Mouse (Mus musculus): Measurements from ENCODE around the gene Kcnh1. TPM values are rescaled to one million over a fixed set of nuclear protein-coding genes. Genes with fewer than 3 reads are reported as not detected.

Kcnh1 gene
- polyA plus RNA-seq, 1 experiment from 2014 or later: 1.4 TPM

DNA sequence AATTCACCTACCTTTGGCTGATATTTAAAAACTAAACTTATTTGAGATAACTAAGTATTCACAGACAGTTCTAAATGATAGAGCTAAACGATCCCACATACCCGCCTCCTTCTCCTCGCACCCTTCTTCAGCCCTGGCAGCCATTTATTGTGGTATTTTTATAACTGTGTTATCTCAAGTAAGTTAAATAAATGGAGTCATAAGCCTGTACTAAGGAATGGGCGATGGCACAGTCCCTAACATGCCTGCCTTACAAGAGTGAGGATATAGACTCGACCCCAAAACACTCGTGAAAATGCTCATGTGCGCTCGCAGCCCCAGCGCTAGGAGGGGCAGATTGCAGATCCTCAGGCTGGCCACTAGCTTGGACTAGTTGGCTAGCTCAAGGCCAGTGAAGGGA, 79.3 kb downstream of the Kcnh1 start:
- Histone ChIP-seq H3K4me3 (no peak overlapping the region), H3K36me3 (no peaks in the 10 kb centered on the region), H3K9me3 (no peaks in the 10 kb centered on the region), H3K27me3 (no peaks in the 10 kb centered on the region), H3K4me2 (no peak overlapping the region), H3K9ac (no peak overlapping the region), H3K27ac (no peak overlapping the region), H3K4me1 (no peaks in the 10 kb centered on the region)
- no peak for ATAC-seq (ENCODE audit: borderline replicate concordance, extremely low read depth, low FRiP score, low TSS enrichment)
- WGBS: 68% methylated on average over 9 of the region's 9 CpGs

DNA sequence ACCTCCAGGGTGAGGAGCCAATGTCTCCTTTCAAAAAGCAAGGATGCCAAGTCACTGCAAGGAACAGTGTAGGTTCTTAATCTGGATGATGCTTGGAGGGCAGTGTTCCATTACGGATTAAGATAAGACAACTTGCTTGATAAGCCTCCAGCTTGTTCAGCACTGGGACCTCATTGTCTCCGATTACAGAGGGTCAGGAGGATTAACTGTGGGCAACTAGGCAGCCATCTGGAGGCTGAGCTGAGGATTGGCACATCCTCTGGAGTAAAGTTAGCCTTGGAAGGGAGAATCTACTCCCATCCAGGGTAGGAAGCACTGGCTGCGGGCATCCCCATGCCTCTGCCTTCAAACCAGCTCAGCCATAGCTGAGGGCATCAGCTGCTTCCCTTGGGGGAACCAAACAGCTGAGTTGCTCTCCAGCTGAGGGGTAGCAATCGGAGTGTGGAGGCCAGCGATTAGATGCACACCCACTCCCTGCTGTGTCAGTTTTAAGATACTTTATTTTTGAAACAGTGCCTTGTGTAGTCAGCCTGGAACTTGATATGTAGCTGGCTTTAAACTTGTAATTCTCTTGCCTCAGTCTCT, 87.3 kb downstream of the Kcnh1 start:
- Histone ChIP-seq H3K9ac (no peak overlapping the region), H3K9me3 (no peaks in the 10 kb centered on the region), H3K27ac (no peak overlapping the region), H3K36me3 (no peaks in the 10 kb centered on the region), H3K4me2 (no peak overlapping the region), H3K4me3 (no peak overlapping the region), H3K4me1 (no peaks in the 10 kb centered on the region), H3K27me3 (no peaks in the 10 kb centered on the region)
- WGBS: 71% methylated on average over 5 of the region's 5 CpGs
- no peak for ATAC-seq (ENCODE audit: borderline replicate concordance, extremely low read depth, low FRiP score, low TSS enrichment)

DNA sequence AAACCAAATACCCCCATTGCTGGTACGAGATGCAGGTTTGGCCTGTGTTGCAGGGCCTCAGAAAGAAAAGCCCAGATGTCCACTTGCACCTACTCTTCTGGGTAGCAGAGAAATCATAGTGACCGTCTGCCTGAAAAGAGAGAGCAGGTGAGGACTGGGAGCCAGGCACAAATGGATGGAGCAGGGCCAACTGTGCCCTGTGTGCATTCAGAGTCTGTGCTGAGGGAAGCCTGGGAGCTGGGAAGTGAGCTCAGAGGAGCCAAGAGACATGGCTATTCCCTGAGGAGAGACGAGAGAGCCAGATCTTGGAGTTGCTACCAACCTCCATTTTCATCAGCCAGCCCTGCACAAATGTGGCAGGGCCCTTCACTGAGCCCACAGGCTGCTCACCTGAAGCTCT, 93.8 kb downstream of the Kcnh1 start:
- 76% methylated on average over 3 of the region's 3 CpGs for WGBS
- Histone ChIP-seq H3K27ac (no peak overlapping the region), H3K36me3 (no peaks in the 10 kb centered on the region), H3K4me1 (no peaks in the 10 kb centered on the region), H3K9me3 (no peaks in the 10 kb centered on the region), H3K9ac (no peak overlapping the region), H3K4me2 (no peak overlapping the region), H3K4me3 (no peak overlapping the region), H3K27me3 (no peaks in the 10 kb centered on the region)
- no peak for ATAC-seq (ENCODE audit: borderline replicate concordance, extremely low read depth, low FRiP score, low TSS enrichment)

DNA sequence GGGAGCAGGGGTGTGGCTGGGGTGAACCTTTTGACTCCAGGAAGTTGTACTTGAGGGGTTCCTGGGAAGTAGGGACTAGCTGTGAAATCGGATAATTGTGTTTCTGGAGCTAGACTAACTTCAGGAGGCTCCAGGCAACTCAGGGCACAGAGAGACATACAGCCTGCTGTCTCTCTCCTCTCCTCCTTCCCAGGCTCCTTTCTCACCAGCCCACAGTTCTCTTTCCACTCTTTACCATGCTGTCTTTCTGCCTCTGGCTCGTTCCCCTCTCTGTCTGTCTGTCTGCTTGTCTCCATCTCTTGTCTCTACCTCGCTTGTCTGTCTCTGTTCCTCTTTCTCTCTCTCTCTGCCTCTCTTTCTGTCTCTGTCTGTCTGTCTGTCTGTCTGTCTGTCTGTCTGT, 94.4 kb downstream of the Kcnh1 start:
- Histone ChIP-seq H3K4me2 (no peak overlapping the region), H3K36me3 (no peaks in the 10 kb centered on the region), H3K27me3 (no peaks in the 10 kb centered on the region), H3K27ac (no peak overlapping the region), H3K9me3 (no peaks in the 10 kb centered on the region), H3K4me1 (no peaks in the 10 kb centered on the region), H3K9ac (no peak overlapping the region), H3K4me3 (no peak overlapping the region)
- WGBS: 72% methylated on average over 3 of the region's 3 CpGs
- no peak for ATAC-seq (ENCODE audit: borderline replicate concordance, extremely low read depth, low FRiP score, low TSS enrichment)

DNA sequence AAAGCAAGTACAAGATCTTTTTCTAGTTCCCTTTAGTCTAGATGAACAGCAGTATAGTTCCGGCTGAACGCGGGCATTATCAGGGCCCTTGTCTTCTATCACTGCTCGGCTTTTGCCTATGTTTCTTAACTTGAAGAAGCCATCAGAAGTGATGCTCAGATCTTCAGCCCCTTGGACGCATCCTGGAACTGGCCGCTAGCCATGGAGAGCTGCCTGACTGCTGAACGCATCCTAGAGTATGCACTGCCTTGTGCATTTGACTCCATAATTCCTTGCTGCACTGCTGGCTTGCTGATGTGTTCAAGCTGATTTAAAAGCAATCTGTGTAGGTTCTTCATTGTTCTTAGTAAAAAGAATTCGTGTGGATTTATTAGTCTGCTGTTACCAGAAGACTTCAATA, 97.9 kb downstream of the Kcnh1 start:
- Histone ChIP-seq H3K4me1 (no peaks in the 10 kb centered on the region), H3K9ac (no peak overlapping the region), H3K4me2 (no peak overlapping the region), H3K27ac (no peak overlapping the region), H3K9me3 (no peaks in the 10 kb centered on the region), H3K36me3 (no peaks in the 10 kb centered on the region), H3K27me3 (no peaks in the 10 kb centered on the region), H3K4me3 (no peak overlapping the region)
- WGBS: 79% methylated on average over 8 of the region's 8 CpGs
- no peak for ATAC-seq (ENCODE audit: borderline replicate concordance, extremely low read depth, low FRiP score, low TSS enrichment)

DNA sequence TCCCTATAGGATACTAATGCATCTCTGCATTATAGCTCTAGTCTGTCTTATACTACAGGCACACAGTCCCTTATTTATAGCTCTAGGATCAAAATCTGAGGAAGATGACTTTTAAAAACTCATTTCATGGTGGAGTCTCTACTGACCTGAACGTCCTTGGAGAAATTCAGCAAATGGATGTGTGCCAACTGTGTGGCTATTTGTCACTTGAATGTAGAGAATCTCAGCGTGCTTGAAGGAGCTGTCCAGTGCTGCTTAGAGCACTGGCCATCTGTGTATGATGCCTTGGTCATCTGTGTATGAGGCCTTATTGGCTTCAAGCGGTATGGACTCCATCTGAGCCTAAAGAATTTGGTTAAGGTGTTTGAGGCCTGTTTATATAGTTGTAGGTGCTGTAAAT, 100.7 kb downstream of the Kcnh1 start:
- Histone ChIP-seq H3K27me3 (no peaks in the 10 kb centered on the region), H3K4me2 (no peak overlapping the region), H3K4me1 (no peaks in the 10 kb centered on the region), H3K27ac (no peak overlapping the region), H3K4me3 (no peak overlapping the region), H3K9me3 (no peaks in the 10 kb centered on the region), H3K36me3 (no peaks in the 10 kb centered on the region), H3K9ac (no peak overlapping the region)
- WGBS: 39% methylated on average over 3 of the region's 3 CpGs
- ATAC-seq (ENCODE audit: borderline replicate concordance, extremely low read depth, low FRiP score, low TSS enrichment): no peak

DNA sequence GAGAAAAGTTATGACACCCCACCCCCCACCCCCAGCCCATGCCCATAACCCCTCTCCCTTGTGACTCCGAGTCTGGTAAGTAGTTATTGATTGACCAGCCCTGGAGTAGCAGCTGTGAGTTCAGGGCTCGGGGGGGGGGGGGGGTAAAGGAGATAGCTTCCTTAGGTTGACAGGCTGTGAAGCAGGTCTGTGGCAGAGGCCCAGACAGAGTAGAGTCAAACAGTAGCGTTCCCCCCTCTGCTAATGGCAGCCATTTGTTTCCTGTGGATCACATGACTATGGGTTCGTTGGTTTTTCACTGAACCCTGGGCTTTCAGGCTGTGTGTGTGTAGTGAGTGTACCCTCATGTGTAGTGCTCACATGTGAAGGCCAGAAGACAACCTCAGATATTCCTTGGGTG, 102.8 kb downstream of the Kcnh1 start:
- Histone ChIP-seq H3K9ac (no peak overlapping the region), H3K9me3 (no peaks in the 10 kb centered on the region), H3K27ac (no peak overlapping the region), H3K27me3 (no peaks in the 10 kb centered on the region), H3K4me2 (no peak overlapping the region), H3K36me3 (no peaks in the 10 kb centered on the region), H3K4me3 (no peak overlapping the region), H3K4me1 (no peaks in the 10 kb centered on the region)
- 26% methylated on average over 4 of the region's 4 CpGs for WGBS
- ATAC-seq (ENCODE audit: borderline replicate concordance, extremely low read depth, low FRiP score, low TSS enrichment): no peak

DNA sequence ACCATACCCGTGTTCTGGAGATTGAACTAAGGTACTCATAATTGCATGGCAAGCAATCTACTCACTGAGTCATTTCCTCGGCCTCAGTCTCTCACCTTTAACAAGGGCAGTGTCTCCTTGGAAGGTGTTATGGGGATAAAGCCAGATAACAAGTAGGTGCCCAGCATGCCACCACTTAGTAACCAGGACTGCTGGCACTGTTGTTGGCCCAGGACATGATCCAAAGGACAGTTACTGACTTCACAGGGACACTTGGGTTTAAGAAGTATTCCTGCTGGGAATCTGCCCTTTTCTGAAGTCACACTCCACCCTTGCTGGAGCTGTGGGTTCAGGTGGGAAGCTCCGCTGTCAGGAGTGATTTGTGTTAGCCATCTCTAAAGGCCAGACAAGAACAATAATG, 103.3 kb downstream of the Kcnh1 start:
- Histone ChIP-seq H3K4me2 (no peak overlapping the region), H3K4me3 (no peak overlapping the region), H3K27ac (no peak overlapping the region), H3K9me3 (no peaks in the 10 kb centered on the region), H3K9ac (no peak overlapping the region), H3K27me3 (no peaks in the 10 kb centered on the region), H3K36me3 (no peaks in the 10 kb centered on the region), H3K4me1 (no peaks in the 10 kb centered on the region)
- no peak for ATAC-seq (ENCODE audit: borderline replicate concordance, extremely low read depth, low FRiP score, low TSS enrichment)
- WGBS: 81% methylated on average over 3 of the region's 3 CpGs

DNA sequence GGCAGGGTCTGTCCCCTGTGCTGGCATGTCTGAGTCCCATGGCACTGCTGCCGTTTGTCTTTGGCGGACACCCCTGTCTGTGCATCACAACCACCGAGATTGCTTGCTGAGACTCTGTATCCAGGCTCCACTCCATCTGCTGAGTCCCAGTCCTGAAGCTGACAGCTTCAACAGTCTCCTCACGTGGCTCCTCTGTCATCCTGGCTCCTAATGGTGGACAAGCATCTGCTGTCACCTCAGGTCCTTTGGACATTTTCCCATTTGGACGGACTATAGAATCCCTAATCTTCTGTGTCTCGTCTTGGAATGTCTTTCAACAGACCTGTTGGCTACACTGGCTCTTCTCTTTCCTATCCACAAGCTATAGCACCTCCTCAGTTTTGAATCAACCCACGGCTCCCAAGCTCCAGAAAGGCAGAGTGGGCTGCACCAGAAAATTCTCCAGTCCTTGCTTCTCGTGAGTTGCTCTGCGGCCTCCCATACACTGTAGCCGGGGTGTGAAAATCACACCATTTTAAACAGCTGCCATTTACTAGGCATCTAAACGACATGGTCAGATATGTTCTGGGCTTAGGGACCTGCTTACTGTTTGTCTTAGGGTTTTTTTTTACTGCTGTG, 104.8 kb downstream of the Kcnh1 start:
- Histone ChIP-seq H3K4me2 (no peak overlapping the region), H3K36me3 (no peaks in the 10 kb centered on the region), H3K9me3 (no peaks in the 10 kb centered on the region), H3K27me3 (no peaks in the 10 kb centered on the region), H3K9ac (no peak overlapping the region), H3K4me1 (peaks cover 11% of the 10 kb centered on the region), H3K4me3 (no peak overlapping the region), H3K27ac (no peak overlapping the region)
- ATAC-seq (ENCODE audit: borderline replicate concordance, extremely low read depth, low FRiP score, low TSS enrichment): no peak
- 52% methylated on average over 11 of the region's 11 CpGs for WGBS

DNA sequence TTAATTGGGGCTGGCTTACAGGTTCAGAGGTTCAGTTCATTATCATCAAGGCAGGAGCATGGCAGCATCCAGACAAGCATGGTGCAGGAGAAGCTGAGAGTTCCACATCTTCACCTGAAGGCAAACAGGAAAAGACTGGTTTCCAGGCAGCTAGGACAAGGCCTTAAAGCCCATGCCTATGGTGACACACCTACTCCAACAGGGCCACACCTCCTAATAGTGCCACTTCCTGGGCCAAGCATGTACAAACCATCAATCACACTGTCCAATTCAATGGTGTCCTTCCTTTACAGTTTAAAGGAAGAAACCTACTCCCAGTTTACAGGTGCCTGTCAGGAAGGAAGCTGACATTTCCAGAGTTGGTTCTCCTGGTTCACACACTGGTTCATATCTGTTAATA, 105.3 kb downstream of the Kcnh1 start:
- no peak overlapping the region for H3K9ac ChIP-seq
- H3K27ac ChIP-seq: no peak overlapping the region
- H3K27me3 ChIP-seq: no peaks in the 10 kb centered on the region
- no peak overlapping the region for H3K4me3 ChIP-seq
- H3K36me3 ChIP-seq: no peaks in the 10 kb centered on the region
- no peak for ATAC-seq (ENCODE audit: borderline replicate concordance, extremely low read depth, low FRiP score, low TSS enrichment)
- H3K9me3 ChIP-seq: no peaks in the 10 kb centered on the region
- H3K4me2 ChIP-seq: no peak overlapping the region
- peaks cover 11% of the 10 kb centered on the region for H3K4me1 ChIP-seq

DNA sequence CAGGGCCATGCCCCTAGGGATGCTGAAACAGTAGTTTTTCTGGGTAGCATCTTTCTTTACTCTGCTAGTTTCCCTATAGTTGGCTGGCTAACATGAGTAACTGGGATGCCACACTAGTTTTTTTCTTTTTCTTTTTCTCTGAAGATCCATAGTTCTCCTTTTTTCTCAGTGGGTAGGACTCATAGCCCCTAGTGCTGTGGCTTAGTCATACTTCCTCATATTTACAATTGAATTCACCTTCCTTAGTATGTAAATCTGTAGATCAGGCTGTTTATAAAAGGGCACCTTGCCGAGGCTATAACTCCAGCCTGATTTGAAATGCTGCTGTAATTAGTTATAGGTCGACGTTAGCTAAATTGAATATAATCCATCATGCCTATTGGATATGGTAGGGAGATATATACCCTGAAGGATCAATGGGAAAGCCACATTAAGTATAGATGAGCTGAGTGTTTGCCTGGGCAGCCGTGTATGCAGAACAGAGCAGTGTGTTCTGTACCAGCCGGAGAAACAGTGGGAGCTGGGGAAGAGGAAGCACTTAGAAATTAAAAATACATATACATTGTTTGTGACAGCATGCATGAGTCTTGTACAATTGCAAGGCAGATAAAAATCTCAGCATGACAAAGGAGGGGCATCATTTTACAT, 107.0 kb downstream of the Kcnh1 start:
- Histone ChIP-seq H3K4me3 (no peak overlapping the region), H3K27me3 (no peaks in the 10 kb centered on the region), H3K9me3 (no peaks in the 10 kb centered on the region), H3K9ac (no peak overlapping the region), H3K4me1 (peaks cover 11% of the 10 kb centered on the region), H3K4me2 (no peak overlapping the region), H3K36me3 (no peaks in the 10 kb centered on the region), H3K27ac (no peak overlapping the region)
- ATAC-seq (ENCODE audit: borderline replicate concordance, extremely low read depth, low FRiP score, low TSS enrichment): no peak
- 67% methylated on average over 5 of the region's 5 CpGs for WGBS

DNA sequence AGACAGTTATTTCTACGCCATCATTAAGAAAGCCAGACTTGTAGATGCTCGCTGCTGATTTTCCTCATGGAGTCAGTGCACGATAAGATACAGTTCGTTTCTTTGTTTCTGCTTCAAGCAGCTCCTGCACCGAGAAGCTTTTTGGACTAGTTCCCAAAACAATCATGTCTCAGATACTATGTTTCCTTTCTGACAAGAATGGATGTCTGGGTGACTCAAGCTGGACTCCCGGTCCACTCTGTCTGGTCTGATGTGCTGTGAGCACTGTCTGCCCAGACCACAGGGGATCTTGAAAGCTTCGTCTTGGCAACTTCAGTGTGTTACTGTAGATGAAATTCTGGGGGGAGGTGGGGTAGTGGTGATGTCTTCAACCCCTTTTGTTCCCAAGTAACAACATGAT, 109.8 kb downstream of the Kcnh1 start:
- ATAC-seq (ENCODE audit: borderline replicate concordance, extremely low read depth, low FRiP score, low TSS enrichment): peak; percentile 52; the same call in 1 of the 2 replicates
- Histone ChIP-seq H3K4me3 (no peak overlapping the region), H3K9me3 (no peaks in the 10 kb centered on the region), H3K27ac (no peak overlapping the region), H3K36me3 (no peaks in the 10 kb centered on the region), H3K27me3 (no peaks in the 10 kb centered on the region), H3K4me2 (no peak overlapping the region), H3K9ac (no peak overlapping the region), H3K4me1 (peaks cover 16% of the 10 kb centered on the region)
- 46% methylated on average over 7 of the region's 7 CpGs for WGBS

All from lung, embryonic 15.5 days (tissue).